Comparison of ENCODE assay signal across 8 mouse cellular contexts in the genomic region with DNA sequence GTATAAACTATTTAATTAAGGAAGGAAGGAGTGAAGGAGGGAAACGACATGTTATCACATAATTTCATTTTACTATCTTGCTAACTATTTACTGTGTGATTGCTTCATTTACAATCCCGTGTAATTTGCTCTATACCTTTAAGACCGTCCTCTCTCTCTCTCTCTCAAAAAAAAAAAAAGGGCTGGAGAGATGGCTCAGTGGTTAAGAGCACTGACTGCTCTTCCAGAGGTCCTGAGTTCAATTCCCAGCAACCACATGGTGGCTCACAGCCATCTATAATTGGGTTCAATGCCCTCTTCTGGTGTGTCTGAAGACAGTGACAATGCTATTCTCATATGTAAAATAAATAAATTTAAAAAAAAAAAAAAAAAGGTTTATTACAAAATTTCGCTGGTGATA. TPM values are rescaled to one million over a fixed set of nuclear protein-coding genes. Genes with fewer than 3 reads are reported as not detected.
DNase-seq lines count a peak whose midpoint lies in the region; ATAC-seq and TF ChIP-seq lines count a peak whose summit lies in the region.
"Not testable (repeated sequence)": the region's sequence is repeated elsewhere in the genome, so short reads cannot be mapped to it uniquely, and the experiment has no call there.

No protein-coding gene starts in this region.

- H3K27ac ChIP-seq in embryonic facial prominence, embryonic 10.5 days (replicated peaks): peak overlapping the region; percentile 90
- not testable (repeated sequence) for H3K27ac ChIP-seq in forebrain, embryonic 15.5 days (replicated peaks); kidney, adult 2 months (ENCODE audit: insufficient read depth, low read depth, low read length); liver, adult 2 months (replicated peaks; ENCODE audit: insufficient read depth, low read depth, low read length); neural tube, embryonic 13.5 days (replicated peaks)
- H3K27ac ChIP-seq in hindbrain, embryonic 10.5 days: peak overlapping the region; percentile 89
- peak overlapping the region; percentile 53 for H3K27ac ChIP-seq in macrophage

- not testable (repeated sequence) for TF ChIP-seq POLR2A in kidney, adult 2 months (IDR thresholded peaks at IDR 0.05; ENCODE audit: low read depth, low read length); liver, adult 2 months (IDR thresholded peaks at IDR 0.05; ENCODE audit: extremely low read depth, insufficient read depth, low read length)

- H3K36me3 ChIP-seq in embryonic facial prominence, embryonic 10.5 days (replicated peaks): peaks cover 21% of the 10 kb centered on the region
- H3K36me3 ChIP-seq in forebrain, embryonic 15.5 days: peaks cover 18% of the 10 kb centered on the region
- peaks cover 24% of the 10 kb centered on the region for H3K36me3 ChIP-seq in hindbrain, embryonic 10.5 days
- H3K36me3 ChIP-seq in kidney, adult 2 months (ENCODE audit: control insufficient read depth, insufficient read depth, low read length): not testable (repeated sequence)
- peaks cover 15% of the 10 kb centered on the region for H3K36me3 ChIP-seq in liver, adult 2 months (ENCODE audit: control insufficient read depth, insufficient read depth, low read length)
- peaks cover 17% of the 10 kb centered on the region; the same call in 1 of the 2 replicates for H3K36me3 ChIP-seq in macrophage (ENCODE audit: inconsistent target)
- H3K36me3 ChIP-seq in neural tube, embryonic 13.5 days: peaks cover 21% of the 10 kb centered on the region

- ATAC-seq in forebrain, embryonic 15.5 days (replicated peaks): peak; percentile 47; the same call in 1 of the 2 replicates
- ATAC-seq in neural tube, embryonic 13.5 days (ENCODE audit: low read depth): peak; percentile 24

- not testable (repeated sequence) for H3K27me3 ChIP-seq in embryonic facial prominence, embryonic 10.5 days (replicated peaks; ENCODE audit: low read depth, poor library complexity, severe bottlenecking); forebrain, embryonic 15.5 days; hindbrain, embryonic 10.5 days (ENCODE audit: insufficient read depth, poor library complexity, severe bottlenecking); kidney, adult 2 months (replicated peaks; ENCODE audit: control insufficient read depth, insufficient read depth, low read length); liver, adult 2 months (ENCODE audit: control insufficient read depth, insufficient read depth, low read length); neural tube, embryonic 13.5 days

- peak overlapping the region; percentile 83 for H3K4me3 ChIP-seq in embryonic facial prominence, embryonic 10.5 days
- peak overlapping the region; percentile 81 for H3K4me3 ChIP-seq in forebrain, embryonic 15.5 days
- H3K4me3 ChIP-seq in hindbrain, embryonic 10.5 days: peak overlapping the region; percentile 69
- peak overlapping the region; percentile 98 for H3K4me3 ChIP-seq in kidney, adult 2 months (ENCODE audit: insufficient read depth, low read depth, low read length)
- H3K4me3 ChIP-seq in liver, adult 2 months (ENCODE audit: insufficient read depth, low read depth, low read length): peak overlapping the region; percentile 97
- H3K4me3 ChIP-seq in macrophage (ENCODE audit: inconsistent target): peak overlapping the region; percentile 97
- H3K4me3 ChIP-seq in neural tube, embryonic 13.5 days: peak overlapping the region; percentile 74

- TF ChIP-seq CTCF in kidney, adult 2 months (conservative IDR thresholded peaks at IDR 0.05; ENCODE audit: insufficient read depth, insufficient read length, low read depth, low read length); liver, adult 2 months (IDR thresholded peaks at IDR 0.05; ENCODE audit: low read depth, low read length): not testable (repeated sequence)

- 30% methylated on average over 4 of the region's 4 CpGs for WGBS in embryonic facial prominence, embryonic 10.5 days
- 18% methylated on average over 4 of the region's 4 CpGs for WGBS in forebrain, embryonic 15.5 days
- 30% methylated on average over 4 of the region's 4 CpGs for WGBS in hindbrain, embryonic 10.5 days
- 10% methylated on average over 4 of the region's 4 CpGs for WGBS in kidney, adult 2 months
- 10% methylated on average over 4 of the region's 4 CpGs for WGBS in liver, adult 2 months
- 4% methylated on average over 3 of the region's 4 CpGs for WGBS in macrophage (ENCODE audit: missing documents)
- WGBS in neural tube, embryonic 13.5 days: 22% methylated on average over 4 of the region's 4 CpGs

- not testable (repeated sequence) for H3K79me2 ChIP-seq in liver, adult 2 months (ENCODE audit: control insufficient read depth, insufficient read depth, low read length)
- H3K79me2 ChIP-seq in macrophage (ENCODE audit: inconsistent target): peaks cover 25% of the 10 kb centered on the region

- peak; percentile 24 for DNase-seq in A20 (ENCODE audit: low read depth, low spot score)
- not testable (repeated sequence) for DNase-seq in embryonic facial prominence, embryonic 10.5 days (ENCODE audit: low spot score); hindbrain, embryonic 10.5 days (ENCODE audit: low spot score); kidney, adult 2 months; liver, adult 2 months (ENCODE audit: extremely low read depth, low read depth, low spot score)

- H3K9ac ChIP-seq in forebrain, embryonic 15.5 days (replicated peaks): peak overlapping the region; percentile 77
- peak overlapping the region; percentile 92 for H3K9ac ChIP-seq in liver, adult 2 months (ENCODE audit: low read depth, low read length)
- H3K9ac ChIP-seq in neural tube, embryonic 13.5 days: peak overlapping the region; percentile 82

- not testable (repeated sequence) for H3K9me3 ChIP-seq in embryonic facial prominence, embryonic 10.5 days; forebrain, embryonic 15.5 days; hindbrain, embryonic 10.5 days; neural tube, embryonic 13.5 days

- H3K4me1 ChIP-seq in embryonic facial prominence, embryonic 10.5 days; forebrain, embryonic 15.5 days; hindbrain, embryonic 10.5 days (replicated peaks); kidney, adult 2 months (ENCODE audit: control insufficient read depth, insufficient read depth, low read length); liver, adult 2 months (ENCODE audit: control insufficient read depth, insufficient read depth, low read length): not testable (repeated sequence)
- peaks cover 11% of the 10 kb centered on the region for H3K4me1 ChIP-seq in neural tube, embryonic 13.5 days (replicated peaks)

- H3K4me2 ChIP-seq in forebrain, embryonic 15.5 days (replicated peaks): peak overlapping the region; percentile 49
- H3K4me2 ChIP-seq in neural tube, embryonic 13.5 days: peak overlapping the region; percentile 57

RNA-seq across cellular contexts. Expression of a gene that starts 0.6 kb away (rescaled TPM):
- 84.6 and 90.8 TPM in 2 replicates for polyA plus RNA-seq in embryonic facial prominence, embryonic 10.5 days (2016; fragmentation: Nextera tagmentation; extraction: Ambion mirVana)
- 71.3 and 74.2 TPM in 2 replicates for polyA plus RNA-seq in forebrain, embryonic 15.5 days (2015; fragmentation: Nextera tagmentation; extraction: Ambion mirVana)
- 74.9 and 76.1 TPM in 2 replicates for polyA plus RNA-seq in hindbrain, embryonic 10.5 days (2016; fragmentation: Nextera tagmentation; extraction: Ambion mirVana)
- polyA plus RNA-seq in kidney, adult 2 months (2012; rRNA removed): 11.0 and 12.0 TPM in 2 replicates
- 7.2 and 8.2 TPM in 2 replicates for total RNA-seq in liver, adult 2 months (2014; rRNA removed)
- polyA plus RNA-seq in liver, adult 2 months (2012; rRNA removed): 7.3 and 11.0 TPM in 2 replicates
- 10 to 100 TPM; 10.1 to 32.2 (median 21.4) TPM for total RNA-seq in macrophage (2018; cell fraction: chromatin; rRNA removed)
- 10 to 100 TPM; 10.4 to 17.4 (median 14.4) TPM for total RNA-seq in macrophage (2018; cell fraction: cytosol; rRNA removed)
- total RNA-seq in macrophage (2018; cell fraction: nucleus; rRNA removed): 10 to 100 TPM in 23 of 26 experiments, 1 to 10 TPM in 3; 8.0 to 21.1 (median 13.4) TPM
- 14.1 to 15.8 TPM (median 15.2 TPM) in 3 replicates for polyA plus RNA-seq in macrophage (2018)
- polyA plus RNA-seq in neural tube, embryonic 13.5 days (2015; fragmentation: Nextera tagmentation; extraction: Ambion mirVana): 59.0 and 59.6 TPM in 2 replicates

RNA-seq across cellular contexts. Expression of a gene that starts 11.4 kb away (rescaled TPM):
- polyA plus RNA-seq in embryonic facial prominence, embryonic 10.5 days (2016; fragmentation: Nextera tagmentation; extraction: Ambion mirVana): 36.2 and 37.3 TPM in 2 replicates
- 33.0 and 35.1 TPM in 2 replicates for polyA plus RNA-seq in forebrain, embryonic 15.5 days (2015; fragmentation: Nextera tagmentation; extraction: Ambion mirVana)
- 26.1 and 29.2 TPM in 2 replicates for polyA plus RNA-seq in hindbrain, embryonic 10.5 days (2016; fragmentation: Nextera tagmentation; extraction: Ambion mirVana)
- polyA plus RNA-seq in kidney, adult 2 months (2012; rRNA removed): 34.0 and 42.7 TPM in 2 replicates
- total RNA-seq in liver, adult 2 months (2014; rRNA removed): 18.8 and 25.0 TPM in 2 replicates
- 18.9 and 19.0 TPM in 2 replicates for polyA plus RNA-seq in liver, adult 2 months (2012; rRNA removed)
- 10 to 100 TPM; 11.8 to 75.7 (median 54.7) TPM for total RNA-seq in macrophage (2018; cell fraction: chromatin; rRNA removed)
- total RNA-seq in macrophage (2018; cell fraction: cytosol; rRNA removed): 10 to 100 TPM; 10.0 to 21.1 (median 19.0) TPM
- total RNA-seq in macrophage (2018; cell fraction: nucleus; rRNA removed): 10 to 100 TPM; 11.3 to 42.3 (median 31.3) TPM
- polyA plus RNA-seq in macrophage (2018): 12.0 to 16.3 TPM (median 15.3 TPM) in 3 replicates
- 27.8 and 31.4 TPM in 2 replicates for polyA plus RNA-seq in neural tube, embryonic 13.5 days (2015; fragmentation: Nextera tagmentation; extraction: Ambion mirVana)
